Mouse (Mus musculus): ENCODE results near the gene Tmem59l.

DNA sequence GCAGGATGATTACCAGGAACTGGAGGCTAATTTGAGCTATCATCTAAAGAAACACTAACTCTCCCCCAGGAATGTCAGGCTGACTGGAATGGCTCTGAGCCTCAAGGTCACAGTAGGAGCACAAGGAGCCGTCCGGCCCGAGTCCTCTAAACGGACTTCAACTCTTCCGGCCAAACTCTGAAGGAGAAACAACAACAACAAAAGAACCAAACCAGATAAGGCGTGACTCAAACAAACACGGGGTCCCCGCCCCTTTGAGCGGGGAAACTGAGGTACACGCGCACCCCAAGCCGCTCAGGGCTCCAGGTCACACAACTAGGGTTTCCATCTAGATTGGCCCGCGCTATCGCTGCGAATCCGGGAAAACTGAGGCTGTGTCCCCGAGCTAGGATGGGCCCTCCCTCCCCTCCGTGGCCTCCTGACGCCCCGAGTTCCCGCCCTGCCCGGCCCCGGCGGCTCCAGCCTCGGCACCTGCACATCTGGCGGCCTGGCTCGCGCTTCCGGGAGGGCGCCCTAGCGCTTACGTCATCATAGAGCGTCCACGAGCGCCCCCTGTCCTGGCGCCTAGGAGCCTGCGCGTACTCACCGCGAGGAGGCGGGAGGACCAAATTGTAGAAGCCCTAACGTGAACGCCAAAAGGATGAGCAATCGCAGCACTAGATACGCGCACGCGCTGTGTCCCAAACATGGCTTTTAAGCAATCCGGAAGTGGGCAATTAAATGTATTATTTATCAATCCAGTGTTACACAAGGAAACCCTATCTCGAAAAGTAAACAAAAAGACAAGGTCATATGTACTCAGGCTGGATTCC is 35.6 kb upstream of the Tmem59l start:
- TF ChIP-seq CTCF (IDR thresholded peaks at IDR 0.05; ENCODE audit: insufficient read depth, low read length): peak; percentile 40
- peak; percentile 64; the same call in 1 of the 2 replicates for TF ChIP-seq POLR2A (IDR thresholded peaks at IDR 0.05; ENCODE audit: borderline replicate concordance, extremely low read depth, low read depth, low read length)
